Mouse (Mus musculus): ENCODE results near the gene Cyb5r1. TPM values are rescaled to one million over a fixed set of nuclear protein-coding genes. Genes with fewer than 3 reads are reported as not detected.
"Not testable (repeated sequence)": the region's sequence is repeated elsewhere in the genome, so short reads cannot be mapped to it uniquely, and the experiment has no call there.

Cyb5r1 gene
- total RNA-seq, 2 experiments from 2014 or later = 21.0 to 33.0 TPM

DNA sequence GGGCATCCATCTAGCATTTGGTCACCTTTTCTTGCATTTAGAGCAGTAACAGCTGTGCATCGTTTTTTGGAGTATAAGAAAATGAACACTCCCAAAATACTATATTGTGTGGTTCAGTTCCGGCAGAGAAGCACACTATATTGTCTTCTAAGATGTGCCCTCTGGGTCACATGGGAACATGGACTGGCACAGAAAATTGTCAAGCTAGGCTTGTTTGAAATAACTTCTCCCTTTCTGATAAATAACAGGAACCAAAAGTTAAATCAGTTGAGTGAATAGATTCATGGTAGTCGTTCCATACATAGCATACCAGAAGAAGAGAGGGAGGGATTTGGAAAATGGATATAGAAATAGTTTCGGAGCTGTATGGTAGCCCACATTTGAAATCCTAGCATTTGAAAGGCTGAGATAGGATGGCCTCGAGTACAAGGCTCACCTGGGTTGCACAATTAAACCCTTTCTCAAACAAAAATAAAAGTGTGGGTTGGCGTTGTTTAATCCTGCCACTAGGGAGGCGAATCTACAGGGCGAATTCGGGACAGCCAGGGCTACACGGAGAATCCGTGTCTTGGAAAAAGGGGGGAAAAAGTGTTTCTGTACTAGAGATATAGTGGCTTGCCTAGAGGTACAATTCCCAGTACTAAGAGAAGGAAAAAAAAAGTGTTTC, 9.3 kb downstream of the Cyb5r1 start:
- DNase-seq = no peak

DNA sequence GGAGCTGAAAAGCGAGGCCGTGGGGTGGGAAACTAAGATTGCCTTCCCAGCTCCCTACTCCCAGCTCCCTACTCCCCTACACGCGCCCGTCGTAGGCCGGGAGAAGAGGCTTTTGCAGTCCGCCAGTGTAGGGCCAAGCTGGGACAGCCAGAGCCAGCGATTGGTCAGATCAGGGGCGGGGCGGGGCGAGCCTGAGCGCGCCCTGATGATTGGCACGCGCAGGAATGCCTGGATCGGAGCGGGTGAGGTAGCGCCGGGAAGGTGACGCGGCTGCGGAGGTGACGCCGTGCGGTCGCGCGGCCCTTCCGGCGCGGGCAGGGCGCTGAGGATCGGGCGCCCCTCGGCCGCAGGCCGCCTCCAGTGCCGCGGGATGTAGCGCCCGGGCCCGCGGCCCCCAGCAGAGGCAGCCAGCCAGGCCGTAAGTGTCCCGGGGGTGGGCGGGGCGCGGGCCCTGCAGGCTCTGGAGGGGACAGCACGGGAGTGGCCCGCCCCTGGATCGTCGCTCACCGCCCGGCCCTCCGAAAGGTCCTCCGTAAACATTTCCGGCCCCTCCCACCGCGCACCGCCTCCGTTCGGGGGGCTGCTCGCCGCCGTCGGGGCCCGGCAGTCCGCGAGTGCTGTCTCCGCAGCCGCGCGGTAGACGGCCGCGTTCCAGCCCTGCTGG, 9.9 kb downstream of the Cyb5r1 start, which contains the start of gene Adipor1:
Gene Adipor1, plus strand, starts transcription at position 211 of the 664 bp plus-strand sequence.
- peak; percentile 99 for DNase-seq

DNA sequence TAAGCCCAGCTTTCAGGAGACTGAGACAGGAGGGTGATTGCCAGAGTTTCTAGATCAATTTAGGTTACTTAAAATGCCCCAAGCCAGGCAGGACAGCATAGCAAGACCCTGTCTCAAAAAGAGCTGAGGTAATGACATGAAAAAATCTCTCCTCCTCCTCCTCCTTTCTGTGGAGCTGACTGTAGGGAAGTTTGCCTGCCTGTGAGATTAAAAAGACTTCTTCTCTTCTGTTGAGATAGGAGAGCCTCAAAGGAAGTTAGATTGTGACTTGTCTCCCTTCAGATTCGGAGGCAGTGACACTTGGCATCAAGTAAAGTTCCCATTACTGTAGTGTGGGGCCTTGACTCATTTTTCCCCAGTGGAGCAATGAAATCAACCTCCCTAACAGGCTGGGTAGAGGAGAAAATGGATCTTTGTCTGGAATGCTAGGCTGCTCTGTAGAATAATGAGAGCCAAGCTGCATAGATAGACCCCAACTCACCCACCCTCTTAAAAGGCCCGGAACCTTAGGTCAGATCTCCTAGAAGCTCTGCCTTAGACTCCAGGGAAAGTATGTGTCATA, 13.1 kb downstream of the Cyb5r1 start:
- peak; percentile 26 for DNase-seq

DNA sequence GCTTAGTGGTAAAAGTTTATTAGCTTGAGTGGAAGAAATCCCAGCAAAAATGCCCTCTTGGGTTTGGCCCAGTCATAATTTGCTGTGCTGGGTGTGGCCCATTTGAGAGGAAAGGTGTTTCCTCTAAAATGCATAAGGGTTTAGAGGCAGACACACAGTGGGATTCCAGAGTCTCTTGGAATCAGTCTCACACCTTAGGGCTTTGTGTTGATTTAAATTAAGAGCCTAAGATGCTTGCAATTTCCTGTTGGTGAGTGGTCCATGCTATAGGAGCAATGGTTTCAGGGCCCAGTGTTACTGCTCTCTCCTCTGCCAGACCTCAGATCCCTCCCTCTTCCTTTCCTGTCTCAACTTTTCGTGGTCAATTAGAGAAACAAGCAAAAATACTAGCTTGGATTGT, 13.8 kb downstream of the Cyb5r1 start:
- no peak for DNase-seq

DNA sequence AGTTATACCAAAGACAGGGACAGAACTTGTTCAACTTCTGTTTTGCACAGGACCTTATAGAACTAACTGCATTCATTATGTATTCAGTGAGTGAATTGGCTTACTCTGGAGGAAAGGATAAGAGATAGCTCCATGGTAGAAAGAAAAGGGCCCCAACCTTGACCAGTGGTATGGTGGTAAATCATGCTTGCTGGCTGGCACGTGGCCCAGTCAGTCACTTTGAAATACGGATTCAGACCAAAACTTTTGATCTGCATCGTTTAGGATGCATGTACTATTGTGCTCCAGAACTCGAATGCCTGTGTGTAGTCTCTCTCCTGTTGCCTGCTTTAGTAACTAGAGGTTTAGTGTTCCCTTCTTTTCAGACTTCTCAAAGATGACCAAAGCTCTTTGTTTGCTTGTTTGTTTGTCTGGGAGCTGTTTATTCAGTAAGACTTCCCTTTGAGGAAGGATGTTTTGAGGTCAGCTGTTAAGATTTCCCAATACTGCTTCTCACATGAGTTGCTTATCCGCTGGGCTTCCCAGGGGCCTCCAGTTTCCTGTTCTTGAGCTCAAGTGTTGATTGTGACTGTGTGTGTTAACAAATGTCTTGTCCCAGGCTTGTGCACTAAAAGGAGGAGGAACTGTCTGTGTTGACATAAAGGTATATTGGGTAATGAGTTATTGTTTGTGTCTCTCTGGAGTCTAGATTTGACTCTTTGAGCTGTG, 14.5 kb downstream of the Cyb5r1 start:
- peak; percentile 87 for DNase-seq

DNA sequence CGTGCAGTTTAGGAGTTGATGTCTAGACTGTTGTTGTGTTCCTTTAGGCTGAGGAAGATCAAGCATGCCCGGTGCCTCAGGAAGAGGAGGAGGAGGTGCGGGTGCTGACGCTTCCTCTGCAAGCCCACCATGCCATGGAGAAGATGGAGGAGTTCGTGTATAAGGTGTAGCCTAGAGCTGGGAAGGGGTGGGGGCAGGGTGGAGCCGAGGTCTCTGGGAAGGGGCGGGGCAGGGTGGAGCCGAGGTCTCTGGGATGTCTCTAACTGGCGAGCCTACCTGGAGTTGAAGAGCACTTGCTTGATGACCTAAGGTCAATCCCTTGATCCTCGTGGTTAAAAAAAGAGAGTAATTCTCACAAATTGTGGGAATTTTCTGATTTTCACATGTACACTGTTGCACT, 18.6 kb downstream of the Cyb5r1 start:
- DNase-seq = no peak

DNA sequence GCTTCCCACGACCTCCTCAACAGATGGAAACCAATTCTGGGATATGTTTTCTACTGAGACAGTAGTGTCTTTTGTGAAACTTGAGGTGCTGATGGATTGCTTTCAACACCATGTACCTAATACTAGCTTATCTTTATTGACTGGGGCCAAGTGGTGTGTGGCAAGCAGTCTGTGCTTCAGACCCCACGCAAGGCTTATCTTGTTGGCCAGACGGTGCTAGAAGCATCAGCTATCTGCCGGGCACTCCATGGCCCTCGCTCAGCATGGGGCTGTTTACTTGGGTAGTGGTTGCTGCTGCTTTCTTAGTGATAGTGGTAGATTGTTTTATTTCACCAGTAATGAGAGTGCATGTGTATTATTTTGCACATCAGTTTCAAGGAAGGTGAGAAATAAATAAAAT, 20.9 kb downstream of the Cyb5r1 start:
- no peak for DNase-seq

DNA sequence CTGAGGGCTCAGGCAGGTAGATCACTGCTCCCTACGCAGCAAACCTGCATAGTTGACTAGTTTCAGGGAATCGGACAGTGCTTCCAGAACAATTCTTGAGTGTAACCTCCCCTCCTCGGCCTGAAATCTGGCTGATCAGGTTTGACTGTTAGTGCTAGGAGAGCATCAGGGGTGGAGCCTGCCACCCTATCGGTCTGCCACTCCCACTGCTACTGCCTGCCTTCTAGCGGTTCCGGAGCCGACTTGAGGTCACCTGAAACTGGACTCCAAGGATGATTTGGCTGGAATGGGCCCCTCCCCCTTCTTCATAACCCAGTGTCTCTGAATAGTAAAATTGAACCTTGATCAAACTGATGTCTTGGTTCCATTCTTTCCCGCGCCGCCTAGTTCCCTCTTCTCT, 27.6 kb downstream of the Cyb5r1 start:
- DNase-seq = no peak

DNA sequence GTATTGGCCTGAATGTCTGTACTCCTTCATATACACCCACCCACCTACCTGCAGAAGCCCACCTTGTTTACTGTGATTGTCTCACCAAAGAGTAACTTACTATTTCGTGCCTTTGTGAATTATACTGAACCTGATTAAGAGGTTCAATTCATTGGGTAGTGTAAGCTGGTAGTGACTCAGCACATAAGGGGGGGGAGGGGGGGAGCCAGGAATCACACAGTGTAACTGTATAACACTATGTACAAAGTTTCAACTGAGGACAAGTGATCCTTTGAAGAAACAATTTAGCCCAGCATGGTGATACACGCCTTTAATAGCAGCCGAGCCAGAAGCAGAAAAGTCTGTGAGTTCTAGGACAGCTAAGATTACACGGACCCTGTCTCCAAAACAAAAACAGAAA, 28.1 kb downstream of the Cyb5r1 start:
- no peak for DNase-seq

DNA sequence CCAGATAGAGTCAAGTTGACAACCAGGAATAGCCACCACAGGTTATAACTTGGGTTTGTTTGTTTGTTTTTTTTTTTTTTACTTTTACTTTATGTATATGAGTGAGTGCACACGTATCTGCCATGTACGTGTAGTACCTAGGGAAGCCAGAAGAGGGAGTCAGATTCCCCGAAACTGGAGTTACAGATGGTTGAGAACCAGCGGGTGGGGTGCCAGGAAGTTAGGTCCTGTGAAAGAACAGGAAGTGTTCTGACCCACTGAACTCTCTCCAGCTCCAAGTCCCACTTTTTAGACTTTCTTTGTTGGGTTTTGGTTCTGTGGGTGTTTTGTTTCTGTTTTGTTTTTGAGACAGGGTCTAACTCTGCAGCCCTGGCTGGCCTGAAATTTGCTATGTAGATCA, 30.1 kb downstream of the Cyb5r1 start:
- no peak for DNase-seq

DNA sequence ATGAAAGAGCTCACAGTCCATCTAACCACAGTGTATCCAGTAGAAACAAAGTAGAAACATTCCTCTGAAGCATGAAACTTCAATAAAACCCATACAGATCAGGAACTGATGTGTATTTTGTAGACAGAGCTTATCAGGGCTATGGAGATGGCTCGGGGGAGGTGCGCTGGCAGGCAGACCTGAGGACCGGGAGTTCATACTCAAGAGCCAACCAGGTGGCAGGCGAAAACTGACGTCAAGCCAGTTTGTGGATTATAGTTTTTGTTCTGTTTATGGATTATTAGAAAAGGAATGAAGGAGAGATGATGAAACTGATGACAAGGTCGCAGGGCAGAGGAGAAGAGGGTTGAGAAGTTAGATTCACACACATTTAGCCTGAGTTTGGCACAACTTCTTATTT, 35.1 kb downstream of the Cyb5r1 start:
- no peak for DNase-seq

DNA sequence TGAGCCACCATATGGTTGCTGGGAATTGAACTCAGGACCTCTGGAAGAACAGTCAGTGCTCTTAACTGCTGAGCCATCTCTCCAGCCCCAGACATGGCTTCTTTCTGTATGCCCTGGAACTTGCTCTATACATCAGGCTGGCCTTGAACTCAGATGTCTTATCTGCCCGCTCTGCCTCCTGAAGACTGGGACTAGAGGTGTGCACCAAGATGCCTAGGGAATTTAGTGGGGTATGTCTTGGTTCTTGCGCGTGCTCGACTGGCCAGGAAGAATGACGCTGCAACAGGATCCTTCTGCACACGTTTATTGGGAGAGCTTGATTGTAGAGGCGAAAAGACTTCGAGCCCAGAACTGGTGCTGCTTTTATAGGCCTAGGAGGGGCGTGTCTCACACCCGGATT, 36.4 kb downstream of the Cyb5r1 start:
- DNase-seq = not testable (repeated sequence)

DNA sequence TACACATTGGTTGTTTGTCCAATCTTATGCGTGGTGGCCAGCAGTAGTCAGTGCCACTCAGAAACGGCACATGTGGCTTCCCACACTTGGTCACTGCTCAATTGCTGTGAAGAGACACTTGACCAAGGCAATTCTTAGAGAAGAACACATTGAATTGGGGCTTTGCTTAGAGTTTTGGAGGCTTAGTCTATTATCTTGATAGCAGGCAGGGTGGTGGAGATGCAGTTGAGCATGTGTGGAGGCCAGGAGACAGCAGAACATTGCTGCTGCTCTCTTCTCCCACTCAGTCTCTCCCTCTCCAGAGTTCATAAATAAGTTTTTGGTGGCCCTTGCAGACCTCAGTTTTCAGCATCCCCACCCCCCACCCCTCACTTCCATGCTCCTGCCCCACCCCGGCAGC, 37.0 kb downstream of the Cyb5r1 start:
- no peak for DNase-seq

DNA sequence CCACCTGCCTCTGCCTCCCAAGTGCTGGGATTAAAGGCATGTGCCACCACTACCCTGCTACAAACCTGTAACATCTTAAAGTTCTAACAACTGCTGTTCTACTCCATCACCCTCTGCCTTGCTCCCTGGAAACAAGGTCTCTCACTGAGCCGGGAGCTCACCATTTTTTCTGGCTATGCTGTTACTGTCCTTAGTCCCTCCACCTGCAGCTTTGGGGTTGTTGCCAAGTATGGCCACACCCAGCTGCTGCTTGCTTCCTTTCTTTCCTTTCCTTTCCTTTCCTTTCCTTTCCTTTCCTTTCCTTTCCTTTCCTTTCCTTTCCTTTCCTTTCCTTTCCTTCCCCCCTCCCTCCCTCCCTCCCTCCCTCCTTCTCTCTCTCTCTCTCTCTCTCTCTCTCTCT, 37.9 kb downstream of the Cyb5r1 start:
- DNase-seq = not testable (repeated sequence)

DNA sequence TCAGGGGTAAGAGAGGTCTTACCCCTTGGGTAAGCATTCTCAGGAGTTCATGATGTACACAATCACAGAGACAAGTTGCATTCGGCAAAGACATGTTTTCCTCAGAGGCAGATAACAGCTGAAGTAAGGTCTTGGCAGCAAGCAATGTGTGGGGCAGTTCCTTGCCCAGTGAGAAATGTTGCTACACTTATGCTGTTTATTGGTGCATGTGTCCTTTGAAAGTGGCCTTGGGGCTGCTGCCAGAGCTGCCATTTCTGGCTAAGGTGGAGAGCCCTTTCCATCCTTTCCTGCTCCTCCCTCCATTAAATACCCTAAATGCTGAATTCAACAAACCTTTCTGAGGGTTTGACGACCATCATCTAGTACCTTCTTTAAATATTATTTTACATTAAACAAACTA, 40.1 kb downstream of the Cyb5r1 start:
- peak; percentile 43 for DNase-seq

DNA sequence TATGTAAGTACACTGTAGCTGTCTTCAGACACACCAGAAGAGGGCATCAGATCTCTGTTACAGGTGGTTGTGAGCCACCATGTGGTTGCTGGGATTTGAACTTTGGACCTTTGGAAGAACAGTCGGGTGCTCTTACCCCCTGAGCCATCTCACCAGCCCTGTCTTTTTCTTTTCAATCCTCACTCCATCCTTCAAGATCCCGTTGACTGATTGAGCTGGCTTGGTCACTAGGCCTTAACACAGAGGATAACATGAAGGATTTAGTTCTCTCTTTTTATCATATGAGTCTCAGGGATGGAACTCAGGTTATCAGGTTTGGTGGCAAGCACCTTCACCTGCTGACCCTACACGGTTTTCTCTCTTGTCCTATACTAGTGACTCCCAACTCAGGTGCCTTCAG, 43.2 kb downstream of the Cyb5r1 start:
- not testable (repeated sequence) for DNase-seq

DNA sequence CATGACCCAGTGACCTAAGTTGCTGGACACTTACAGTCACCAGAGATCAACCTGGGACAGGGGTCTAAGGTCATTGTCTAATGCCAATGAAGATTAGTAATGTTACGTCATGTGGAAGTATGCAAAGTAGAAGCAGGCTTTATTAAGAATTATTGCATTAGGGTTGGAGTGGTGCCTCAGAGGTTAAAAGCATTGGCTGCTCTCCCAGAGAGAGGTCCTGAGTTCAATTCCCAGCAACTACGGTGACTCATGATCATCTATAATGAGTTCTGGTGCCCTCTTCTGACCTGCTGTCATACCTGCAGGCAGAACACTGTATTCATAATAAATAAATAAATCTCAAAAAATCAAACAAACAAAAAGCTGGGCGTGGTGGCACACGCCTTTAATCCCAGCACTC, 44.8 kb downstream of the Cyb5r1 start:
- peak; percentile 16 for DNase-seq

DNA sequence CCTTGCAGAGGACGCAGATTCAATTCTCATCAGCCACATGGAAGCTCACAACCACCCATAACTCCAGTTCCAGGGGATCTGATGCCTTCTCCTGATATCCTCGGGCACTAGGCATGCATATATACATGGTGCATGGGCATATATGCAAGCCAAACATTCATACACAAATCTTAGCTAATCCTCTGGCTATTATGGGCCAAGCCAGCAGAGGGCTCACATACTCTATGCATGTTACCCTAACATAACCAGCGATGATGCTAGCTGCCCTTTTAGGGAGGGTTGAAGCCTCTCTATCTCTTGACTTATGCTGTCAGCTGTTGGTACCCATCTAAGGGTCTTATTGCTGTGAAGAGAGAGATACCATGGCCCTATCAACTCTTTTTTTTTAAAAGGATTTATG, 45.6 kb downstream of the Cyb5r1 start:
- peak; percentile 68 for DNase-seq

DNA sequence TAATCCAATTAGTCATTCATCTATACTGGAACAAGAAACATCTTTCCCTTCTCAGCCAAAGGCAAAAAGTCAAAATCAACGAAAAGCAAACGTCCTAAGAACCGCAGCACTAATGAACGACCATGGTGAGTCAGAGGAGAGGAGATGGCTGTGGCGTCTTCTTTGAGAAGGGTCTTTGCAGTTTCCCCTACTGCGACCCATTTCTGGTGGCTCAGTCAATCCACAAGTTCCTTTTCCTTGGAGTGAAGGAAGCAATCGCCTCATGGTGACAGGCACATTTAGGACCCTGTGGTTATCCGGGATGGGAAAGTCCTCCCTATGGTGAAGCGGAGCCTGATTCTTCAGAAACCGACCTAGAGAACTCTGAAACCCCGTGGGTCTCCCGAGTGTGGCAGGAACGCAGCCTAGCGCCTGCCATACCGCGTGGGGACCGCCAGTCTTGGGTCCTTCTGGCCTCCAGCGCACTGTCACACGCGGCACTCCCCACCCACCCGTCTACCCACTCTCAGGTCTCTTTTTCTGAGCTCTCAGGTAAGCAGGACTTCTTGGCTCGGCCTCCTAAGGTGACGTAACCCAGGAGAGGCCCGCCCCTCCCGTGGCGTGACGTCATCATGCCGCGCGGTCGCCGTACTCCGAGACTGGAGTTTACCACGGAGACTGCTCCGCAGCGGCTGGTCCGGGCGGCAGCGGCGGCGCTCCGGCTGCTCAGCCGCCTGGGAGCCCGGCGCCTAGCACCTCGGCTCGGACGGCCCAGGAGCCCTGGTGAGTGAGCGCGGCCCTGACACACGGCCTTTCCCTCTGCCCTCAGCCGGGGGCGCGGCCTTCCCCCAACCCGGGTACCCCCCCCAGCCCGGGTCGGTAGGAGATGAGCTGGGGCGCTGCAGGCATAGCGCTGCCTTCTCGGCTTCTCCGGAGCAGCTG, 49.8 kb downstream of the Cyb5r1 start, which contains the start of gene Klhl12:
Gene Klhl12, plus strand, starts transcription at position 628 of the 921 bp plus-strand sequence.
- DNase-seq = peak; percentile 98

DNA sequence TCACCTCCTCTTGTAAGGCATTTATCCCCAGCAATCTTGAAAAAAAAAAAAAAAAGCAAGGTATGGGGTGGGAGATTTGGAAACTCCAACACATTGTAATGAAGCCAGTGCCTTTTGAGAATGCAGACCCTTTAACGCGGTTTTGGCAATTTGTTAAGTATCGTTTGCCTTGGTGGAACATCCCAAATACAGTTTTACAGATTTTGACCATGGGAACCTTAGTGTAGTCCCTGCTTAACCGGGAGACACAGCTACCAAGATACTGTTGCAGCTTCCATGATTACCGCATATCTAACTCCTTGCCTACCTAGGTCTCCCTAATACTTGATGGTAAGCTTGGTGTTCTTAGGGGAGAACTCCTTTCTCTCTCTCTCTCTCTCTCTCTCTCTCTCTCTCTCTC, 50.7 kb downstream of the Cyb5r1 start:
- no peak for DNase-seq

DNA sequence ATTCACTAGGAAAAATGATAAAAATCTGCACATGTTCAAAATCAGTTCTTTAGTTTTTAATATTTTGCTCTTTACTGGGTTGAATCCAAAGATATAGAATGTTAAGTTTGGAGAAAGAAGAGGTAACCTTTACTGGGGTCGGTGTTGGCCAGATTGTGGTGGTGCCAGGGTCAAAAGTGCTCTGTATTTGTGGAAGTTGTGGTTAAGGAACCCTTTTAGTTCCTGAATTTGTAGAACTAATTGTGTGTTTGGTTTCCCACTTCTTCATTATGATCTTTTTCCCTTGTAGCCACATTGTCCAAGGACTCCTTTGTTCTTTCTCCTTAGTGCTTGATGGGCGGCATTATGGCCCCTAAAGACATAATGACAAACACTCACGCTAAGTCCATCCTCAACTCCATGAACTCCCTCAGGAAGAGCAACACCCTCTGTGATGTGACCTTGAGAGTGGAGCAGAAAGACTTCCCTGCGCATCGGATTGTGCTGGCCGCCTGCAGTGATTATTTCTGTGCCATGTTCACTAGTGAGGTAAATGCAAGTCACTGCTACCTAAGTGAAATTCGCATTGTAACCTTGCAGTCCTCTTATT, 52.9 kb downstream of the Cyb5r1 start:
- DNase-seq = no peak
